Mouse (Mus musculus): ENCODE measurements around the gene Swsap1. TPM values are rescaled to one million over a fixed set of nuclear protein-coding genes. Genes with fewer than 3 reads are reported as not detected.
A peak's percentile ranks its signal among the peaks of the same experiment; 100 is the strongest.

Swsap1 gene
- 2.3 and 2.6 TPM in 2 replicates for polyA plus RNA-seq (2015; fragmentation: Nextera tagmentation; extraction: Ambion mirVana)

DNA sequence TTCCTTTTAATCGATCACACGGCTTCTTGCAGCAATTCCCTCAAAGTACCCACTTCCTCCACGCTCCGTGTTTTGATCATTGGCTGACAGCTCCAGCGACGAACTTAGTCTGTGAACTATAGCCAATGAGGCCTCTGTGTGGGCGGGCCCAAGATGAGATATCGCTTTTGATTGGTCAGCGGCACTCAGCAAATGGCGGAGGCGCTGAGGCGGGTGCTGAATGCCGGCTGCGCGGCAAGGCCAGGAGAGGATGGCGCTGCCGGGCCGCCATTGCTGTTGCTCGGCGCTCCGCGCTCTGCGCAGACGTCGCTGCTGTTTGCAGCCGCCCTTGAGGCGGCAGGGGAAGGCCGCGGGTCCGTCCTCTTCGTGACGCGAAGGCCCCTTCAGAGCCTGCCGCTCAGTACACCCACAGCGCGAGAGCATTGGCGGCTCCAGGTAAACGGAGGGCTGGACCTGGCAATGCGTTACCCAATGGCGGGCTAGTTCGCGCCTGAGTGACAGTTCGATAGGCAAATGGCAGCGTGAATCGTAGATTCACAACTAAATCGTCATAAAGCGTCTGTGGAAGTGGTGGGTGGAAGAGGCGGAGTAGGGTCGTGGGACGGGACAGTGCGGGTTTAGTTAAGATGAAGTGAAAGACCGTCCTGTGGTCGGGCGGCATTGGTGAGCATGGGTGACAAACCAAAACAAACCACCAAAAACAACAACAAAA is at the start of gene Swsap1:
Swsap1 (plus strand) TSS at position 186 of the 712 bp plus-strand sequence.
- H3K27ac ChIP-seq (ENCODE audit: low read depth) = peak within 1 kb of the TSS; percentile 88
- peaks cover 21% of the 10 kb centered on the region for H3K4me1 ChIP-seq (ENCODE audit: insufficient read depth)
- WGBS (ENCODE audit: insufficient replicate concordance) = under 1% methylated on average over 53 of the region's 54 CpGs
- H3K9me3 ChIP-seq (ENCODE audit: low read length) = no peaks in the 10 kb centered on the region
- DNase-seq (peak; percentile 96), ATAC-seq (peak; percentile 96)
- TF ChIP-seq EP300 (IDR thresholded peaks at IDR 0.05; ENCODE audit: low read depth) (no peak), CTCF (IDR thresholded peaks at IDR 0.05; ENCODE audit: low read depth) (no peak)
- 0 out of 2 replicates have a peak, but pooled peaks cover under 1% of the 10 kb centered on the region for H3K27me3 ChIP-seq (ENCODE audit: insufficient read depth, low read length)
- H3K9ac ChIP-seq (replicated peaks) = peak within 1 kb of the TSS; percentile 65
- H3K4me3 ChIP-seq (ENCODE audit: low read depth, low read length) = peak within 1 kb of the TSS; percentile 67
- H3K36me3 ChIP-seq (replicated peaks; ENCODE audit: insufficient read depth, low read length) = peaks cover 26% of the 10 kb centered on the region
- H3K4me2 ChIP-seq (ENCODE audit: low read depth, low read length) = peak within 1 kb of the TSS; percentile 88

DNA sequence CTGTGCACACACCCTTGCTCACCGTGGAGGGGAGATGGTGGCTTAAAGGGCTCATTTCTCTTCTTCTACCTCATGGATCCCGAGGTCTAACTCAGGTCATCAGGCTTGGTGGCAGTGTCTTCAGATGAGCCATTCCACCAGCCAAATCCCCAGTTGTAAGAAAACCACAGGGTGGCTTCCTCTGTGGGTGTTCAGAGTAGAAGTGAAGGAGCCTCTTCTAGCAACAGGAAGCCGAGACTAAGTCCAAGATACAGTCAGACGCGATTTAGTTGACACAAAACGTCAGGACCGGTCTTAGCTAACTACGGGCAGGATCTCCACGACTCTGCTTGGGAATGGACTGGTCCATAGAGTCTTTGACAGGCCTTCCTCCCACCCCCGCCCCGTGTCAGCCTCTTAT is 47.3 kb upstream of the Swsap1 start:
- peak overlapping the region; percentile 62 for H3K27ac ChIP-seq (ENCODE audit: low read depth)
- no peak overlapping the region for H3K4me3 ChIP-seq (ENCODE audit: low read depth, low read length)
- no peak for TF ChIP-seq CTCF (IDR thresholded peaks at IDR 0.05; ENCODE audit: low read depth)
- no peak for TF ChIP-seq EP300 (IDR thresholded peaks at IDR 0.05; ENCODE audit: low read depth)
- no peaks in the 10 kb centered on the region for H3K9me3 ChIP-seq (ENCODE audit: low read length)
- no peak for ATAC-seq
- WGBS (ENCODE audit: insufficient replicate concordance) = 28% methylated on average over 11 of the region's 11 CpGs
- no peaks in the 10 kb centered on the region for H3K27me3 ChIP-seq (ENCODE audit: insufficient read depth, low read length)
- DNase-seq = no peak
- peaks cover 10% of the 10 kb centered on the region for H3K4me1 ChIP-seq (ENCODE audit: insufficient read depth)
- H3K9ac ChIP-seq (replicated peaks) = no peak overlapping the region
- H3K36me3 ChIP-seq (replicated peaks; ENCODE audit: insufficient read depth, low read length) = peaks cover 4% of the 10 kb centered on the region; the same call in 1 of the 2 replicates
- H3K4me2 ChIP-seq (ENCODE audit: low read depth, low read length) = no peak overlapping the region

- peak; percentile 53 for ATAC-seq
Observed at GRCm38 (mm10) chr9:21909474-21910223, 45.9 kb upstream of the Swsap1 start.

GRCm38 (mm10) chr9:21916851-21917492 is 38.6 kb upstream of the Swsap1 start:
- no peak for ATAC-seq
- H3K4me2 ChIP-seq (ENCODE audit: low read depth, low read length) = peak overlapping the region; percentile 96
- peaks cover 9% of the 10 kb centered on the region for H3K36me3 ChIP-seq (replicated peaks; ENCODE audit: insufficient read depth, low read length)
- H3K27me3 ChIP-seq (ENCODE audit: insufficient read depth, low read length) = no peaks in the 10 kb centered on the region
- H3K4me3 ChIP-seq (ENCODE audit: low read depth, low read length) = peak overlapping the region; percentile 79
- no peak for DNase-seq
- no peak for TF ChIP-seq CTCF (IDR thresholded peaks at IDR 0.05; ENCODE audit: low read depth)
- no peak for TF ChIP-seq EP300 (IDR thresholded peaks at IDR 0.05; ENCODE audit: low read depth)
- WGBS (ENCODE audit: insufficient replicate concordance) = 33% methylated on average over 3 of the region's 3 CpGs
- peak overlapping the region; percentile 74 for H3K9ac ChIP-seq (replicated peaks)
- H3K9me3 ChIP-seq (ENCODE audit: low read length) = no peaks in the 10 kb centered on the region
- peak overlapping the region; percentile 76; the same call in 1 of the 2 replicates for H3K27ac ChIP-seq (ENCODE audit: low read depth)
- H3K4me1 ChIP-seq (ENCODE audit: insufficient read depth) = peaks cover 25% of the 10 kb centered on the region

More at GRCm38 (mm10) chr9:21909474-21910223, 45.9 kb upstream of the Swsap1 start:
- no peaks in the 10 kb centered on the region for H3K9me3 ChIP-seq (ENCODE audit: low read length)
- TF ChIP-seq EP300 (IDR thresholded peaks at IDR 0.05; ENCODE audit: low read depth) = no peak
- TF ChIP-seq CTCF (IDR thresholded peaks at IDR 0.05; ENCODE audit: low read depth) = no peak
- WGBS (ENCODE audit: insufficient replicate concordance) = 55% methylated on average over 10 of the region's 10 CpGs
- H3K4me1 ChIP-seq (ENCODE audit: insufficient read depth) = peaks cover 10% of the 10 kb centered on the region
- no peak overlapping the region for H3K9ac ChIP-seq (replicated peaks)
- no peaks in the 10 kb centered on the region for H3K27me3 ChIP-seq (ENCODE audit: insufficient read depth, low read length)
- peak; percentile 48 for DNase-seq
- peak overlapping the region; percentile 62; the same call in 1 of the 2 replicates for H3K27ac ChIP-seq (ENCODE audit: low read depth)
- no peak overlapping the region for H3K4me3 ChIP-seq (ENCODE audit: low read depth, low read length)
- H3K36me3 ChIP-seq (replicated peaks; ENCODE audit: insufficient read depth, low read length) = peaks cover 7% of the 10 kb centered on the region
- no peak overlapping the region for H3K4me2 ChIP-seq (ENCODE audit: low read depth, low read length)

GRCm38 (mm10) chr9:21917493-21918034 is 38.0 kb upstream of the Swsap1 start:
- ATAC-seq = peak; percentile 33
- Histone ChIP-seq H3K4me2 (ENCODE audit: low read depth, low read length) (peak overlapping the region; percentile 96), H3K36me3 (replicated peaks; ENCODE audit: insufficient read depth, low read length) (peaks cover 9% of the 10 kb centered on the region), H3K27me3 (ENCODE audit: insufficient read depth, low read length) (no peaks in the 10 kb centered on the region), H3K27ac (ENCODE audit: low read depth) (peak overlapping the region; percentile 76), H3K9me3 (ENCODE audit: low read length) (no peaks in the 10 kb centered on the region), H3K4me1 (ENCODE audit: insufficient read depth) (peaks cover 25% of the 10 kb centered on the region), H3K9ac (replicated peaks) (peak overlapping the region; percentile 74), H3K4me3 (ENCODE audit: low read depth, low read length) (peak overlapping the region; percentile 79)
- DNase-seq = no peak
- no peak for TF ChIP-seq EP300 (IDR thresholded peaks at IDR 0.05; ENCODE audit: low read depth)
- TF ChIP-seq CTCF (IDR thresholded peaks at IDR 0.05; ENCODE audit: low read depth) = no peak
- whole genome bisulfite sequencing (ENCODE audit: insufficient replicate concordance) = 2% methylated on average over 34 of the region's 35 CpGs

Data from liver, postnatal 0 days (tissue).